Mouse (Mus musculus) right cerebral cortex, postnatal 4 days (tissue): ENCODE measurements at regions not wholly inside any gene's neighbourhood (a gene's known extent, or its start where the extent isn't known, plus 50 kb on each side); places are given as distances from the start of the nearest gene placed in this dataset.

ENCODE experiments used
- DNase-seq: peaks from one replicate; pipeline ENCODE4 v3.0.0-alpha.2; 2022

DNA sequence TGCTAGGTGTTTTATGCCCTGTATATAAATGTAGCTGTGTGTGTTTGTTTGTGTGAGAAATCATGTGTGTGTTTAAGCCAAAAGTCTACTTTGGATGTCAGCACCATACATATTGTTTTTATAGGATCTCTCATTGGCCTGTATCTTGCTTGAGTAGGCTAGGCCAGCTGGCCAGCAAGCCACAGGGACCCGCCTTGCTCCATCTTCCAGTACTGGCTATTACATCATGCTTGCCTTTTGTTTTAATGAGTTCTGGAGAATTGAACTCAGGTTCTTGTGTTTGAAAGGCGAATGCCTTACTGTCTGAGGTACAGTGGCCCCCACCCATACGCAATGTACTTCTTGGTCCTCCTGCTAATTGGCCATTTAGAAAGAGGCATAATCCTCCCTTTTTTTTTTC, 559.9 kb downstream of the Ebf1 start:
- no peak for DNase-seq

DNA sequence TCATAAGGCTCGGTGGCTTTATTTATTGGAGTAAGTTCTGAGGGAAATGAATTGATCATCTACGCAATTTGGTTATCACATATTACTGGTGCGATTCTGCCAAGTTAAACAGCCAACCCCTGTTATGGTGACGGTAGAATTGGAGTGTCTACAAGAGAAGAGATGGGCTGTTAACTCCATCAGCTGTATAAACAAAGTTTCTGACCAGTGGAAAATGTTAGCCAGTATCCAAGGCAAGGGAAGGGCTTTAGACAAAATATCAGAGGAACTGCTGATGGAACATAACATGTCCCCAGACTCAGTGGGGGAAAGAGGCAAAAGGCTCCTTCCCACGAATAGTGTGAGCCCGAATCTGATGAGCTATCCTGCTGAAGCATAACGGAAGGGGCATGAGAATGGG, 560.9 kb downstream of the Ebf1 start:
- DNase-seq = no peak

DNA sequence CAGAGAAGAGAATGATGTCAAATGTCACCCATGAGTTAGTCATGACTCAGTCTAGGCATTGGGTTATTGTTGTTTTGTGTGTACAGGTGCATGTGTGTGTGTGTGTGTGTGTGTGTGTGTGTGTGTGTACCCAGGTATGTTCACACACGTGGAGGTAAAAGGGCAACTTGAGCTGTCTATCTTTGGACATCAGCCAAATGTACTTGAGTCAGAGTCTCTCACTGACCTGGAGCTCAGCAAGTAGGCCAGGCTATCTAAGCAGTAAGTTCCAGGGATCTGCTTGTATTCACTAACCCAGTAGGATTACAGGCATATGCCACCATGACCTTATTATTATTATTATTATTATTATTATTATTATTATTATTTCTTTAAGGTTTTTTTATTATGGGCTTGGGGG, 561.9 kb downstream of the Ebf1 start:
- DNase-seq = no peak

DNA sequence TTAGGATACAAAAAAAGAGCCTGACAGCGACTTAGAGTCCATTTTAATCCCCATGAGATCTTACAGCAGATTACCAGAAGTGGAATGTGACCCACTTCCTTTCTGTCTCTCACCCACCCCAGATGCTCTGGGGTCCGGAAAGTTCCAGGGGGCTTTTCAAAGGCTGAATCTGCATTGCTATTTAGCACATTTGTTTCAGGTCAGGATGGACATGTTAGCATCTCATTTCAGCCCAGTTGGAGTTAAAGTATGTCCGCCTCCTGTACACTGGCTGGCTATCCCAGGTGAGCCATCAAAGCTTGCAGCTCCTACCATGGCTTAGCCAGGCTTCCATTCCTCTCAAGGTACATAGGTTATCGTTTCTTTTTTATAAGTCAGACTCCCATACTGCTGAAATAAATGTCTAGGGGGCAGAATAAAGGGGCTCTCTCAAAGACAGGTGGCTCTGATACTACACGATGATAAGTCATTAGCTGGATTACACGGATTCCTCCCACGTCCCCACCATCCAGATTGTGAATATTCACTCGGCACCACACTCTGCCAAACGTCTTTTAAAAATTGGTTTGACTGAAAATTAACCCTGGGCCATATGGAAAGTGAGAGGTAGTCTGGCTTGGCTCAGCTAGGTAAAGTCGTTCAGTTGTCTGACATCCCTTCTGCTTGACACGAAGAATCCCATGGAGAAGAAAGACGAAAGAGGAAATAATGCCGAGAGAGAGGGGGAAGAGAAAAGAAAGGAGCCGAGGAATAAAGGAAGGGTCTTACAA, 573.7 kb downstream of the Ebf1 start:
- no peak for DNase-seq

DNA sequence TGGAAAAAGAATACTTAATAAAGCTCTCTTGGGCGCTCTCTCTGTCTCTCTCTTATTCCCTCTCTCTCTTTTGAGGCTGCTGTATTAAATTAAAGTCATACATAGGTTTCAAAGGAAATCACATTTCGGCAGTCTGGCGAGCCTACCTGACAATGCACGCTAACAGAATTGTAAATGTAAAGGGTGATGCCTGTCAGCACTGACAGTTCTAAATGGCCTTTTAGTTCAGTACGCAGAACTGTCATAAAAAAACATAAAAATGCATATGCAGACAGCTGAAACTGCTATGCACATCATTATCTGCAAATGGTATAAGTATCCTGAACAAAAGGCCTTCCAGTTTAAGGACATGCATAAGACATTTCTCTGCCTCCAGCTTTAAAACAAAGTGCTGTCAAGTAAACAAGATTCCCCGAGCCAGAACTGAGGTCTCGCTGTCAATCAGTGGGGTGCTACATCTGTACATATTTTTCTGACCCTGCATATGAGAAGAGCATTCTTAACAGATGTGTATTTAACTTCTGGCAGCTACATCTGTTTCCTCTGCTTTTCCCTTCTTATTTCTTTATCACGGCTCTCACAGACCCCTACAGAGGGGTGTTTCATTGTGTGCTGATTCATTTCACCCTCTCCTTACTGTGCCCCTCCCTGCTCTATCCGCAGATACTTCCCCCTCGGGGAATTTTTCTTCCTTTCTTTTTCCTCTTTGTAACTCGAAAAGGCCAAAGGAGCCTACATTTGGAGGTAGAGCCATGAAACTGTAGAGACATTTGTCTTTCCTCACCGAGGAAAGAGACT, 574.5 kb downstream of the Ebf1 start:
- DNase-seq = no peak

DNA sequence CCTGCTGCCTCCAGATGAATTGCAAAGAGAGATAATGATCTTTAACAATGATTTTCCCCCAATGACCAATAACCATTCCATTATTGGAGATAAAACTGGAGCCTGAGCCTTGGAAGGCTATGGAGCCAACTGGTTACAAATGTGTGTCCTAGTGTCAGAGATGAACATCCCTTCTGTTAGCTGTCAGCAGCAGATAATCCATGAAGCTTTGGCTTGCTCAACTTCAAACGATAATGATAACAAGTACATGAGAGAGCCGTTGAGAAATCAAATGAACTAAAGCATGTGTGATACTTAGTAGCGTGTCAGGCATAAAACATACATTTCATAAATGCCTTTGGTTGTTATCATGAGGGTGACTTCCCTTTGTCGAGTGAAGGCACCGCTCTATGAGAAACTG, 576.2 kb downstream of the Ebf1 start:
- no peak for DNase-seq

DNA sequence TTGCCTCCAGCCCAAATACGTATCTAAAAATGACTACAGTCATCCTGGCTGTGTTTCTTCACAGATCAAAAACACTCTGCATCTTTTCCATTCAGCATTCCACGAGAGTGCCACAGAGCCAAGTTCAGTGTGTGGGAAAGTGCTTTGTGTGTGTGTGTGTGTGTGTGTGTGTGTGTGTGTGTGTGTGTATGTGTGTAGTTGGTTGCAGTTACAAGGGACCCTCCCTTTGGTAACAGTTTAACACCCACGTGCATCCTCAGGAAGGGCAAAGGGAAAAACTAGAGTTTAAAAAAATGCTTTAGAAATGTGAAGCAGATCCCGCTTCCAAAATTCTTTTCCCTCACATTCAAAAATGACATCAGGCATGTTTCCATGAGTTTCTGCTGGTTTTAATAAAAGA, 582.4 kb downstream of the Ebf1 start:
- no peak for DNase-seq

DNA sequence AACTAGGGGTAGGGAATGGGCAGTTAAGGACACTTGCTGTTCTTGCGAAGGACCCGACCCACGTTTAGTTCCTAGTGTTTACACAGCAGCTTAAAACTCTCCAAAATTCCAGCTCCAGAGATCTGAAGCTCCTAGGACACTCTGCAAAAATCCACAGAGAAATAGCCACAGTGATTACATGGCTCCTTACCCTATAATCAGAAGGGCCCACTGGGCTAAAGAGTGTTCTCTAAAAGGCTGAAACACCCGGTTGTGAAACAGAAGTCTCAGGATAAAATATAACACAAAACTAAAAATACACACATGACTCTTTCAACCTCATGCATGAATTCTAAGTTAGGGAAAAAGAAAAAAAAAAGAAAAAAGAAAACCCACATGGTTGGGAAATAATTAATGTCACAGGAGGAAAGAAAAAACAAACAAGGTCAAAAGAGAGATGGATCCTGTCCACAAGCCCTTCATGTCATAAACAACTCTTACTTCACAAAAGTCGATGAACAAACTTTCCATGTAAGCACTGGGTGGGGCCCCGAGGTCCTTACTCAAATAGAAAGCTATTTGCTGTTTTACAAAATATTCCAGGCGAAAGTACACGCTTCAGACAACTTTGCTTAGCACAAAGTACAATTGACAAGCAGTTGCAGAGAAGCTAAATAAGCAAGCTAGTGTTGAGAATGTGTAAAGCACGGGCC, 583.7 kb downstream of the Ebf1 start:
- DNase-seq = no peak

DNA sequence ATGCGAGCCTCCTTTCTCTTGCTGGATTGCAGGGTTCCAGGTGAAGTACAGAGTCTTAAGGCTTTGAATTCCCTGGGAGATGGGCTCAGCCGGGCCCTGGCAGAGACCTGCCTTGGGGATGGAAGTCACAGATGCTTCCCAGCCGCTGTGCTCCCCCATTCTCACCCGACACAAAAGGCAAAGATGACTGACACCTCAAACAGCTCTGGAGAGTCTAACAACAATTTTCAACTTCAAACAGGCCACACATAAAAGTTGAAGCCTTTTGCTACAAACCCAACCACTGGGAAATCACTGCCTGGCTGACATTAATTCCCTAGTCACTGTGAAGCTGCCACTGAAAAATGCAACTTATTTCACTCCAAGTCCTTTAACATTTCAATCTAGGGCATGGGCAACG, 586.3 kb downstream of the Ebf1 start:
- DNase-seq = no peak

DNA sequence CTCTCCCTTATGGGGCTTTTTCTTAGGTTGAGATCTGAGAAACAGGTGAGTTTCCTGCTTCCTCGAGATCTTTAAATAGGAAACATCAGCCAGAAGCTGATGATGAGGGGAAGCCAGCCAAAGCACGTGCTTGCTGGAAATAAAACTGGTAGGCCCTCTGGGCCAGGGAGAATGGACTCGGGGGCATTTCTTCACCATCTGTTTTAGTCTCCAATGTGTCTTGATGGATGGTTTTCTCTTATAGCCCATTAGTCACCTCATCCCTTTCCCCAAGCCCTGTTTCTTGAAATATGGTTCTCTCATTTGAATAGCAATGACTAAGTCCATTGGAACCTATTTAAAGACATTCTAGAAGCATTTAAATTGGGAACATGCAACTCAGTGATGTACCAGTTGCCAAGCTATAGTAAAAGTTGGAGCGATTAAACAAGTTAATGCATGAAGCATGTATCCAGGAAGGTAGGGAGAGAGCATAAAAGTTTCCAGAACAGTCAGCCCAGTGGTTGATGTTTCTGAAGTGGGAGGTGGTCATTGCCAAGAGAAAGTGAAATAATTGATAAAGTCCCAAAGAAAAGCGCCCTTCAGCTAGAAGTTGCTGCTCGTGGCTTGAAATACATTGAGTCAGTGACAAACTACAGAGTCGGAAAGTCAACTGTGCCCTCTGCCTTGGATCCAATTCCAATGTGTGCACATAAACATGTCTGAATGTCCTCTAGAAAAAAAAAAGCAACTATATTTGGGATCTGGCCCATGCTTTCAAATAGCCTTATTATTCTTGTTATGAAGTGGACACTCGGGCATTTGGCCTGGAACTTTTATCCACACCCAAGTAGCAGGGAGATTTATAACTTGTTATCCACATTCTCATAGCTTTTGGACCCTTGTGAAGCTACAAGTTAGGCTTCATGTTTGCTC, 589.8 kb downstream of the Ebf1 start:
- DNase-seq = no peak

DNA sequence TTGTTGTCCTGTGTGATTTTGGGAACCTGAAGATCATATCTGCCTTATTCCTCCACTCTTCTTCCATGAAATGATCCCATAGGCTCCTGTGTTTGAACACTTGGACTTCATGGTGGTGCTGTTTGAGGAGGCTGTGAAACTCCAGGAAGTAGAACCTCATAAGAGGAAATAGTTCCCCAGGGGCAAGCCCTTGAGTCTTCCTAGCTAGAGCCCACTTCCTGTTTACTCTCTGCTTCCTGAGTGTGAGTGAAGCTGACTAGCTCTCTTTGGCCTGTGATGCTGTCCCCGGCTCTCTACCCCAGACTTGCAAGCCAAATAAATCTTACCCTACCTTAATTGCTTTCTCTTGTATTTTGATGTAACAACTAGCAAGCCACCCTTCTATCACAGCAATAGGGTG, 597.0 kb downstream of the Ebf1 start:
- no peak for DNase-seq

DNA sequence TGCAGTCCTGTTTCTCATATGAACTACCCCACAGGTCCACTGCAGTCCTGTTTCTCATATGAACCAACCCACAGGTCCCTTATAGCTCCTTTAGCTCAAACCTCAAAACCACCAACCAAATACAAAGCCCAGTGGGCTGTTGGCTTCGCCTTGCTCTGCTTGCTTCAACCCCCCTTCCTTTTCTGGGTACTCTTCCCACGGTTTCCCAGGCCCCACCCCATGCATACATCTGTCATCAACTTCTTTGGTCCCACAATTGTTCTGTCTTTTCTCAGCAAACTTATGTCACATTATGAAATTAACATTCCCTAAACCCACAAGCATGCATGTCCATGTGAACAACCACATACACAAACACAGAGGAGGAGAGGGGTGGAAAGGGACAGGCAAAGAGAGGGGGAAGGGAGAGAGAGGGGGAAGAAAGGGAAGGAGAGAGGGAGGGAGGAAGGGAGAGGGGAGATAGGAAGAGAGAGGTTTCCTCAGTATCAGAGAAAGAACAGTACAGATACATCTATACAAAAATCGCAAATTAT, 599.9 kb downstream of the Ebf1 start:
- DNase-seq = no peak

DNA sequence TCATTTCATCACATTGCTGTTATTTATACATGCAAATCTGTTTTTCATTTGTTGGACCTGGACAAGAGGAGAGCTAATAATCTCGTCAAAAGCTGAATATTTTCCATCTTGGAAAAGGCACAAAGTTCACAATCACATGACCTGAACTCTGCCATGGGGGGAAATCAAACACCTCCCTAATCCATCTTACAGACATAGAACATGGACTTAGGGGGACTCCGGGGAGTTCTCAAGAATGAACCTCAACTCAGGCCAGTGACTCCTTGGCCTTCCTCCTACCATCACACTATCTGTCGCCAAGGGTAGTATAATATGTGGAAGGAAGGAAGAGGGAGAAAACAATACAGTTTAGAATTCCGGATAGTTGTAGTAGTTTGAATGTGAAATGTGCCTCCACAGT, 602.1 kb downstream of the Ebf1 start:
- DNase-seq = no peak

DNA sequence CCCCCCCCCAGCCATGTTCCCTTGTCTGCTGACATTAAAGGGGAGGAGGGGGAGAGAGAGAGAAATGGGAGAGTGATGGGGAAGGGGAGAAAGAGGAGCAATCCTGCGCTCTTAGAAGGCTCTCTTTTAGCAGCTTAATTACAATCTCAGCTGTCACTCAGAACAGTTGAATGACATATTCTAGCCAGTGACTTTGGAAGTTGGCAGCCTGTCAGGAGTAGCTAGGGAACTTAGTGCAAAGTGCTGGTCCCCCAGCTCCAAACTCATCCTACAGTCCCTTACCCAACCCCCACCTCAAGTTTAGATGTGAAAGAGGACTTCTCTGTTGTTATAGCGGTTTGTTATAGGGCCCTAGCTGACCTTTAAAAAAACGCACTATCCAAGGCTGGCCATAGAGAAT, 604.9 kb downstream of the Ebf1 start:
- no peak for DNase-seq

DNA sequence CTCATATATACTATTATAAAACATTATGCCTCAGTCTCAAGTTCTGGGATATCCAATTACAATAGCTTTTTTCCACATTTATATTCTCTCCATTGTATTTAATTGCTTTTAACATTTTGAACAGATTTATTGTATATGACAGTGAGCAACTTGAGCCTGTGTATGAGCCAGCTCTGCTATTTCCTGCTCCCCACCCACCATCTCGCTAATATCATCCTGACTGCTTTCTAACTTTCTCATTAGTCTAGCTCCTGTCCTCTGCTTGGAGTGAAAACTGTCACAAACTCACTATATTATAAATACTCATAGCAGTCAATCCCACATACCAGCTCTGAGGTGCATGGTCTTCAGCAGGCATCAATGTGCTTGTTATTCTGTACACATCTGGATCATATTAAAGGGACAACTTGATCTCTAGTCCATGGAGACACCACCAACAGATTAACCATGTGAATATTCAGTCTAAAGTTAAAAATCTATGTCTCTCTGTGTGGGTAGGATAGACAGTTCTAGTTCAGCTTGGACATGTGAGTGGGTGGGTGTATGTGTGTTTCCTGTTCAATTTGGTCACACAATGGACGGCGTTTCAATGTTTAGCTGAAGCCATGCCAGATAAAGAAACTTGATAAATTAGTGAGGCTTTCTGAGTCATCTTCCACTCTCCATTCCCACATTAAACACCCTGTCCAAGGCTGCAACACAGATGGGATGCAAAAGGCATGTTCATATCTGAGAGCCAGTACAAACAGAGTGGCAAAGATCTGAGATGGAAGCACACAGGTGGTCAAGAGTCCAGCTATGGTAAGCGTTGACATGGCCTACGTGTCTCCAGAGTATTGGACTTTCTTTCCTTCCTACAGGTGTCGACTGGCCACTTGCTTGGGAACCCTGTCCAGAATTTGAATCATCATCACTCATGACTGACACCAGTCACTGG, 616.1 kb upstream of the Clint1 start:
- DNase-seq = no peak

DNA sequence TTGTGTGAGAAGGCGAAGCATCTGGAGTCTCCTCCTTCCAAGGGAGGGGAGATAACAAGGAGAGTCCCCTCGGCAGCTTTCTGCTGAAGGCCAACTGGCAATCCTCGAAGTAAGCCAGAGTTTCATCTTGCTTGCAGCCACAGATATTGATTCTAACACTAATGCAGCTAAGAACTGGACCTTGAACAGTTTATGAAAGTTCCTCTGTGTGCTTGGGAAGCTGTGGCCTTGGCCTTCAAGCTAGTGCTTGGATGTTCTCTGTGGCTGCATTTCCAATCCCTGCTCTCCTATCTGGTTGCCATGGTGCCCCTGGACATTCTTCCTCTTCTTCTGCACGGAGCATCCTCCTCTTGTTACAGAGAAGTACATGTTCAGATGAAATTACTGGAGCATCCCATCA, 614.8 kb upstream of the Clint1 start:
- DNase-seq = no peak

DNA sequence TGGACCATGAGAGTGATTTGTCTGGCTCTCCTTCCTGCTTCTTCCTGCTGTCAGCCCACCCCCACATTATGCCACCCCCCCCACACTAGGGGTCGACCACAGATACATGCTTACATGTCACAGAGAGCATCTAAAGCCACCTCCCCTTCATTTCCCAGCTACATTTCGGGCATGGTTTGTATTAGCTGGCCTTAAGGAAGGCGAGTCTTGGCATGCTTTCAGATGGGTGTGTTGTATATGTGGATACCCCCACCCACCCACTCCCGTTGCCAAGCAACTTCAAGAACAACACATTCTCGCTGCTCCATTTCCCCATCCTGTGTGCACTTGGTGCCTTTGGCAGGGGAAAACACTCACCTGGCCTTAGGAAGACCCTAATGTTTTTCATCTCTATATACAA, 612.8 kb upstream of the Clint1 start:
- no peak for DNase-seq

DNA sequence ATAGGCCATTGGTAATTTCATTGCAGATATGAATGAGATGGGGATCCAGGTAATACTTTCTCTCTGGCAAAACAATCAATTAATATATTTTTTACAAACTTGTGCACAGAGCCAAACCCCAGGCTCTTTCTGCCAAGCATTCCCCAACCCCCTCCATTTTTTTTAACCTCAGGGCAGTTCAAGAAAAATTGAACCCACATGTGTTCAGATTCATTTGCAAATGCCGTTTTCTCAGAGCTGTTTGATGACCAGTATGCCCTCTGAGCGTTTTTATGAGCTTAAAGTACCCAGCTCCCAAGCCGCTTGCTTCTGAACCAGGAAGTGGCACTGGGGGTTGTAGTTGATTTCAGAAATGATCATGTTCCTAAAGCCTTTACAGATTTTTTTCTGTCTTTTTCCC, 611.4 kb upstream of the Clint1 start:
- DNase-seq = no peak

DNA sequence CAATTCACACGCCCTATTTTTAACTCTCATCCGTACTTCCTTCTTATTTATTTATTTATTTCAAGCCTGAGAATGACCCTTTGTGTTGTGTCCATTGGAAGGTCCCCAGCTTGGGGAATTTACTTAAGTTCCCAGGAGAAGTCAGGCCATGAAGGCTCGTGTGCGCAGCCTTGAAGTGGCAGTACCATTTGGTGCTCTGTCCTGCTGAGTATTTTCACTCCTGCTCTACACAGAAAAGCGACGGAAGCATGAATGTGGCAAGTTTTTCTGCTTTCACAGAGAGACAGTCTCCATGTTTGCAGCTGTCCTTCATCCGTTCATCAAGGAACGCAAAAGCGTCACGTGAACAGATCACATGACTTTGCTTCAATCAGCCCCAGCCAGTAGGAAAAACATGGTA, 610.2 kb upstream of the Clint1 start:
- no peak for DNase-seq

DNA sequence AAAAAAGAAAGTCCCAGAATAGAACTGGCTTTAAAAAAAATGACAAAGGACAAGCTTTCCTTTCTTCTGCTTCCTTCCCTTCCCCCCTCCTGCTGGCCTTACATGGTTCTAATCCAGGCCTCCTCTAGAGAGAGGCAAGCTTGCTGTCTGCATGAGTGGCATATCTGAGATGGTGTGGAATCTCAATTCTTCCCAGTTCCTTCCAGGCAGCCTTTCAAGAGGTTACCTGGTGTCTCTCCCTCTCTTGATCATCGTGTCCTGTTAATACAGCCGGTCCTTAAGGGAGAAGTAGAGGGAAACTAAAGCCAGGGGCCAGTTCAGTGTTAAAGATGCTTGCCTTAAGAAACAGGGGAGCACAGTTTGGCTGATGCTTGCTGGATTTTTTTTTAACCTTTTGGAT, 607.1 kb upstream of the Clint1 start:
- DNase-seq = no peak

DNA sequence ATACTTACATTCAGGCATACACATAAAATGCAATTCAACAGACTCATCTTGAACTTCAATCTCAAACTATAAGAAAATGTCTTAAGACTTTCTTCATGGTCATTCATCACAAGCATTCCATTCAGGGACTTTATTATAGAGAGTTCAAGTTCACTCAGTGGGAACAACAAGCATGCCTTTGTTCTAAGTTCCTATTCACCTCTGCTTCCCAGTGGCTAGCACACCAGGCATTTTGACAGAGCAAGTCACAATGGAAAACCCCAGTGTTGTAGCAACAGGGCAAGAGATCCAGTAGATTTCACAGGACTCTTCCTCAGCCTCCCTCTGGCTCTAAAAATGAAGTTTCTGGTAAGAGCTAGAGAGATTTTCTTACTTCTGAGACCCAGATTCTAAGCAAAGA, 595.8 kb upstream of the Clint1 start:
- no peak for DNase-seq

DNA sequence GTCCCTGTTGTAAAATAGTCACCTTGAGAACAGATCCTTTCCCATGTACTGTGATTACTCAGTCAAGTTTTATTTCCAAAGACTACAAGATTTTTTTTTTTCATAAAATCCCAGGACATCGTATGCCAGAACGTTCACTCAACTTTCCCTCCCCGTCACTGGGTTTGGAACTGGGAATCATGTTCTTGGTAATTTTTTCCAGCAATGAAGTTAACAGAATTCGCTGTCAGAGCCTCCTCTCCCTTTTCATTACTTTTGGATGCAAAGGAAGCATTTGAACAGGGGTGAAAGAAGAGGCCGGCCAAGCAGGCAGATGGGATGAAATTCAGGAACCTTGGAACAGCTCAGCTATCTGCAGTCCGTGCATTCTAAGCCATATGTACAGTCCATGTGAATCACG, 589.7 kb upstream of the Clint1 start:
- DNase-seq = no peak
